Mouse (Mus musculus) heart, embryonic 12.5 days (tissue): ENCODE measurements around the gene Chchd3. TPM values are rescaled to one million over a fixed set of nuclear protein-coding genes. Genes with fewer than 3 reads are reported as not detected.

Experiments
- ATAC-seq: fragments of 200-750 bp; cut with Nextera tagmentation; 2 replicates; pipeline ENCODE4 v1.8.0; 2017; ENCODE audit warnings: moderate TSS enrichment, moderate library complexity; ENCODE audit not compliant: insufficient number of reproducible peaks, low FRiP score
- H3K27ac ChIP-seq: fragments of 300-500 bp; sonication (generic); 2 replicates; pipeline ENCODE4 v1.5.1; 2016; ENCODE audit warnings: mild to moderate bottlenecking, moderate library complexity; ENCODE audit not compliant: poor library complexity, severe bottlenecking
- H3K27me3 ChIP-seq: fragments of 300-500 bp; sonication (generic); replicated peaks from 2 replicates; pipeline ENCODE4 v1.6.1; 2016; ENCODE audit warnings: mild to moderate bottlenecking, moderate library complexity
- H3K36me3 ChIP-seq: fragments of 300-500 bp; sonication (generic); 2 replicates; pipeline ENCODE4 v1.6.1; 2016; ENCODE audit warnings: mild to moderate bottlenecking, moderate library complexity
- H3K4me1 ChIP-seq: fragments of 300-500 bp; sonication (generic); replicated peaks from 2 replicates; pipeline ENCODE4 v1.6.1; 2016; ENCODE audit warnings: mild to moderate bottlenecking
- H3K4me2 ChIP-seq: fragments of 300-500 bp; sonication (generic); 2 replicates; pipeline ENCODE4 v1.6.1; 2016; ENCODE audit warnings: mild to moderate bottlenecking, moderate library complexity
- H3K4me3 ChIP-seq: fragments of 300-500 bp; sonication (generic); 2 replicates; pipeline ENCODE4 v1.5.1; 2016; ENCODE audit warnings: mild to moderate bottlenecking
- H3K9ac ChIP-seq: fragments of 300-500 bp; sonication (generic); 2 replicates; pipeline ENCODE4 v1.6.1; 2016; ENCODE audit warnings: mild to moderate bottlenecking, moderate library complexity
- H3K9me3 ChIP-seq: fragments of 300-500 bp; sonication (generic); replicated peaks from 2 replicates; pipeline ENCODE4 v1.6.1; 2016; ENCODE audit warnings: mild to moderate bottlenecking, moderate library complexity
- WGBS: fragments of 180-500 bp; shearing (Covaris S2); methylation state at CpG from one replicate; pipeline ENCODE4 v1.1.7; 2016; 5-methylcytosine and 5-hydroxymethylcytosine counted together
- polyA plus RNA-seq: library from polyadenylated mRNA; unstranded; fragments of >200 nt; fragmentation: Nextera tagmentation; extraction: Ambion mirVana; gene quantifications from 2 replicates; pipeline ENCODE4 v1.2.1, GENCODE M21; 2016

Gene Chchd3
- polyA plus RNA-seq, 1 experiment from 2014 or later, result 173 TPM

- 0 out of 2 replicates have a peak, but pooled peaks have one; percentile 11 for ATAC-seq
Measured at GRCm38 (mm10) chr6:33051642-33052041, 8.4 kb downstream of the Chchd3 start.

GRCm38 (mm10) chr6:33049705-33050420 lies 10.2 kb downstream of the Chchd3 start:
- Histone ChIP-seq H3K4me3 (no peak overlapping the region), H3K9ac (no peak overlapping the region), H3K4me2 (peak overlapping the region; percentile 31), H3K4me1 (peaks cover 36% of the 10 kb centered on the region), H3K27ac (peak overlapping the region; percentile 90), H3K36me3 (peaks cover 28% of the 10 kb centered on the region), H3K9me3 (no peaks in the 10 kb centered on the region), H3K27me3 (no peaks in the 10 kb centered on the region)
- no peak for ATAC-seq
- whole genome bisulfite sequencing, result 64% methylated on average over 6 of the region's 6 CpGs

More at GRCm38 (mm10) chr6:33051642-33052041, 8.4 kb downstream of the Chchd3 start:
- peaks cover 52% of the 10 kb centered on the region for H3K4me1 ChIP-seq
- no peaks in the 10 kb centered on the region for H3K27me3 ChIP-seq
- 9% methylated on average over 2 of the region's 2 CpGs for WGBS
- no peak overlapping the region for H3K9ac ChIP-seq
- no peaks in the 10 kb centered on the region for H3K9me3 ChIP-seq
- H3K4me2 ChIP-seq, result peak overlapping the region; percentile 48
- H3K27ac ChIP-seq, result peak overlapping the region; percentile 68
- H3K36me3 ChIP-seq, result peaks cover 27% of the 10 kb centered on the region
- no peak overlapping the region for H3K4me3 ChIP-seq

GRCm38 (mm10) chr6:33043480-33043879 lies 16.6 kb downstream of the Chchd3 start:
- 76% methylated on average over 5 of the region's 5 CpGs for WGBS
- H3K27me3 ChIP-seq, result no peaks in the 10 kb centered on the region
- peaks cover 10% of the 10 kb centered on the region for H3K9me3 ChIP-seq
- no peak overlapping the region for H3K4me2 ChIP-seq
- 0 out of 2 replicates have a peak overlapping the region, but pooled peaks have one; percentile 3 for H3K9ac ChIP-seq
- peaks cover 11% of the 10 kb centered on the region for H3K4me1 ChIP-seq
- ATAC-seq, result no peak
- no peak overlapping the region for H3K4me3 ChIP-seq
- H3K36me3 ChIP-seq, result peaks cover 55% of the 10 kb centered on the region
- H3K27ac ChIP-seq, result no peak overlapping the region

DNA sequence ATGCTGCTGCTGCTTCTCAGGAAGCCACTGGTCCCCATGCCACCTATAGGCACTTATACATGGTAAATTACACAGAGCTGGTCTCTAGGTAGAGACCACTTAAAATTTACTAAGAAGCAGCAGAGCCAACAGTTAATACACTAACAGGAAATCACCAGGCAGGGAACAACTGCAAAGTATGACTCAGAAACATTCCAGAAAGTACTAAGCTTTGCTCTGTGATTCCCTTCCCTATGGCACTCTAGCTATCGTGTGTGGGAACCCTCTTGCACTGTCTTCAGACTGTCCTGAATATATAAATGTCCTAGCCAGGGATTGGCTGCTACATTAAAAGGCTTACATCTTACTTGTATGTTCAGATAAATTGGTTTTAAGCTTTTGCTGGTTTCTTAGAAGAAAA lies 17.2 kb downstream of the Chchd3 start:
- H3K4me2 ChIP-seq, result no peak overlapping the region
- WGBS, result 52% methylated on average over 1 of the region's 1 CpGs
- peaks cover 11% of the 10 kb centered on the region for H3K4me1 ChIP-seq
- H3K27me3 ChIP-seq, result no peaks in the 10 kb centered on the region
- H3K9me3 ChIP-seq, result peaks cover 10% of the 10 kb centered on the region
- H3K4me3 ChIP-seq, result no peak overlapping the region
- no peak overlapping the region for H3K9ac ChIP-seq
- H3K27ac ChIP-seq, result no peak overlapping the region
- ATAC-seq, result no peak
- peaks cover 49% of the 10 kb centered on the region for H3K36me3 ChIP-seq

GRCm38 (mm10) chr6:33041978-33042377 lies 18.1 kb downstream of the Chchd3 start:
- Histone ChIP-seq H3K9ac (no peak overlapping the region), H3K9me3 (peaks cover 10% of the 10 kb centered on the region), H3K4me3 (no peak overlapping the region), H3K4me1 (peaks cover 13% of the 10 kb centered on the region), H3K27ac (no peak overlapping the region), H3K27me3 (no peaks in the 10 kb centered on the region), H3K4me2 (no peak overlapping the region), H3K36me3 (peaks cover 54% of the 10 kb centered on the region)
- WGBS, result 81% methylated on average over 2 of the region's 2 CpGs
- no peak for ATAC-seq

GRCm38 (mm10) chr6:33040360-33041090 lies 19.5 kb downstream of the Chchd3 start:
- 92% methylated on average over 4 of the region's 4 CpGs for WGBS

GRCm38 (mm10) chr6:33032543-33032942 lies 27.5 kb downstream of the Chchd3 start:
- H3K27me3 ChIP-seq, result no peaks in the 10 kb centered on the region
- ATAC-seq, result no peak
- no peak overlapping the region for H3K4me2 ChIP-seq
- no peak overlapping the region for H3K27ac ChIP-seq
- peaks cover 26% of the 10 kb centered on the region for H3K4me1 ChIP-seq
- 90% methylated on average over 1 of the region's 1 CpGs for WGBS
- no peak overlapping the region for H3K9ac ChIP-seq
- no peak overlapping the region for H3K4me3 ChIP-seq
- H3K36me3 ChIP-seq, result peaks cover 11% of the 10 kb centered on the region
- H3K9me3 ChIP-seq, result no peaks in the 10 kb centered on the region

More at GRCm38 (mm10) chr6:33040360-33041090, 19.5 kb downstream of the Chchd3 start:
- ATAC-seq, result no peak
- Histone ChIP-seq H3K9me3 (peaks cover 10% of the 10 kb centered on the region), H3K27me3 (no peaks in the 10 kb centered on the region), H3K27ac (no peak overlapping the region), H3K4me2 (no peak overlapping the region), H3K4me1 (peaks cover 19% of the 10 kb centered on the region), H3K9ac (no peak overlapping the region), H3K4me3 (no peak overlapping the region), H3K36me3 (peaks cover 52% of the 10 kb centered on the region)

DNA sequence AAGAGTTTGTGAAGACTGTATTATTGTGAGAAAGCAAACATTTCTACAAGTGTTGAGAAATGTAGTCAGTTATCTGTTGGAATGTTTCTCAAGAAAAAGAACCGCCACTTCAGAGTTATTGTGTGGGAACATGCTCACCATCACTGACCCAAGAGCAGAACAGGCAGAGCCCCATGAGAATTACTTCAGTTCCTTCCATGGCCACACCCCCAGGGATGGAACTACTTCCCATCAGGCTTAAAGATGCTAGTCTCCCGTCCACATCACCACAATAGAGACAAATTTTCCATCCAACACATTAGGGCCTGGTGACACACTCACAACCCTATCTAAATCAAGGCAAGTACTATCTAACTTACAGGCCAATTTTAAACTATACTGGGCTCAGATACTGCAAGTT lies 28.4 kb downstream of the Chchd3 start:
- Histone ChIP-seq H3K4me2 (no peak overlapping the region), H3K27ac (no peak overlapping the region), H3K9me3 (no peaks in the 10 kb centered on the region), H3K9ac (no peak overlapping the region), H3K4me1 (peaks cover 25% of the 10 kb centered on the region), H3K4me3 (no peak overlapping the region), H3K27me3 (no peaks in the 10 kb centered on the region), H3K36me3 (peaks cover 4% of the 10 kb centered on the region; the same call in 1 of the 2 replicates)
- no peak for ATAC-seq
- 61% methylated on average over 2 of the region's 2 CpGs for WGBS

GRCm38 (mm10) chr6:33028296-33028695 lies 31.8 kb downstream of the Chchd3 start:
- no peak for ATAC-seq
- no peaks in the 10 kb centered on the region for H3K27me3 ChIP-seq
- H3K4me1 ChIP-seq, result peaks cover 13% of the 10 kb centered on the region; the same call in 1 of the 2 replicates
- H3K36me3 ChIP-seq, result no peaks in the 10 kb centered on the region
- WGBS, result 84% methylated on average over 6 of the region's 6 CpGs
- H3K27ac ChIP-seq, result no peak overlapping the region
- H3K4me2 ChIP-seq, result no peak overlapping the region
- H3K9ac ChIP-seq, result no peak overlapping the region
- H3K4me3 ChIP-seq, result no peak overlapping the region
- no peaks in the 10 kb centered on the region for H3K9me3 ChIP-seq

GRCm38 (mm10) chr6:33025041-33025440 lies 35.0 kb downstream of the Chchd3 start:
- H3K4me3 ChIP-seq, result no peak overlapping the region
- 89% methylated on average over 2 of the region's 2 CpGs for WGBS
- ATAC-seq, result no peak
- H3K4me1 ChIP-seq, result peaks cover 13% of the 10 kb centered on the region; the same call in 1 of the 2 replicates
- H3K27me3 ChIP-seq, result no peaks in the 10 kb centered on the region
- no peaks in the 10 kb centered on the region for H3K9me3 ChIP-seq
- H3K9ac ChIP-seq, result no peak overlapping the region
- no peaks in the 10 kb centered on the region for H3K36me3 ChIP-seq
- H3K27ac ChIP-seq, result no peak overlapping the region
- H3K4me2 ChIP-seq, result no peak overlapping the region

- no peaks in the 10 kb centered on the region for H3K27me3 ChIP-seq
- H3K9ac ChIP-seq, result no peak overlapping the region
- no peak overlapping the region for H3K27ac ChIP-seq
- 0 out of 2 replicates have a peak, but pooled peaks cover 15% of the 10 kb centered on the region for H3K4me1 ChIP-seq
- ATAC-seq, result no peak
- H3K9me3 ChIP-seq, result no peaks in the 10 kb centered on the region
- H3K36me3 ChIP-seq, result peaks cover 7% of the 10 kb centered on the region; the same call in 1 of the 2 replicates
- H3K4me2 ChIP-seq, result no peak overlapping the region
- no peak overlapping the region for H3K4me3 ChIP-seq
- WGBS, result 72% methylated on average over 3 of the region's 3 CpGs
Measured at GRCm38 (mm10) chr6:33004607-33005006, 55.5 kb downstream of the Chchd3 start.
